Mouse (Mus musculus): ENCODE data around the gene Fam133b.

Fam133b gene

DNA sequence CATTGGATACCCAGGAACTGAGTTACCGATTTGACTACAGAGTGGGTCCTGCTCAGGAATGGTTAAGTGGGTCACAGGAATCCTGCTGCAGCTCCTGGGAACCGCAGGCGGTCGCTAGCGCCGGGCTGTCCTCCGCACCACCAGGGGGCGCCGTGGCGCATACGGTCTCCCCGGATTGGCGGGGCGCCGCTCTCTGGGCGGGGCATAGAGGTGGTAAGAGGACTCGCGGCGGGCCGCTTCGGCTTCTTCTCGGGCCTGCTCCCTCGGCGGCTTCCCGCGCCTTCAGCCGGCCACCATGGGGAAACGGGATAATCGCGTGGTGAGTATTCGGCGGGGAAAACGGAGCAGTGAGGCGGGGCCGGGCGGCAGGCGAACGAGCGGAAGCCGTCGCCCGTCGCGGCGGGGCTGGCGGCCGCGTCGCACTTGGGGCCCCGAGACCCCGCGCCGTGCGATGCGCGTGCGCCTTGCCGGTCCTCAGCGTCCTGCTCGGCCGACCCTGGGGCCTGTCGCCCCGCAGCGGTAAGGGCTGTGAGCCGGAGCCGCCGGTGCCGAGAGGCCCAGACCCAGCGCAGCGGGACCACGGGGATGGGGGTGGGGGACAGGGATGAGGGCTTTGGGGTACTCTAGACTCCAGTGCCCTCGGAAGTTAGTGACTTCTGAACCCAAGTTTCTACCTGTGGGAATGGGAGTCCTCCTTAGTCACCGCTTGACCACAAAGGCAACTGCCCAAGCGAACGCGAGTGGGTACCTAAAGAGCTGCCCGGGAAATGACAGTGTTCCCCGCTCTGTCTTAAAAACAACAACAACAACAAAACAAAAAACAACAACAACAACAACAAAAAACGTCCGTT, at the start of gene Fam133b:
Gene Fam133b, plus strand, starts transcription at position 205 of the 851 bp plus-strand sequence.
- peak; percentile 96 for DNase-seq (ENCODE audit: low read depth, low spot score)

DNA sequence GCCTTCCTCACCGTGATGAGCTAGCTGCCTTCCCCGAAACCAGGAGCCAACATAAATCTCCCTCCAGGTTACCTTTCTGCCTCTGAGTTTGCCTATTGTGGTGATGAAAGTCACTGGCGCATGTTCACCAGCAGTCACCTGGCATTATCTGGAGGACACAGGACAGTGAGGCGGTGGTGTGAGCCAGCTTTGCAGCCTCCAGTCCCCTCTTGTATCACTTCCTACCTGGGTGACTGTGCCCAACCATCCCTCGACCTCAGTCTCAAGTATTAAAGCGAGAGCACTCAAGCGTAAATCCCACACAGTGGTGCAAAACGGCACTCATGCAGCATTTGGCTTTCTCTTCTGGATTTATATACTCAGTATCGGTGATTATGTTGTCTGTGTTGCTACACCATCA, 49.7 kb upstream of the Fam133b start:
- no peak for DNase-seq (ENCODE audit: low read depth, low spot score)

DNA sequence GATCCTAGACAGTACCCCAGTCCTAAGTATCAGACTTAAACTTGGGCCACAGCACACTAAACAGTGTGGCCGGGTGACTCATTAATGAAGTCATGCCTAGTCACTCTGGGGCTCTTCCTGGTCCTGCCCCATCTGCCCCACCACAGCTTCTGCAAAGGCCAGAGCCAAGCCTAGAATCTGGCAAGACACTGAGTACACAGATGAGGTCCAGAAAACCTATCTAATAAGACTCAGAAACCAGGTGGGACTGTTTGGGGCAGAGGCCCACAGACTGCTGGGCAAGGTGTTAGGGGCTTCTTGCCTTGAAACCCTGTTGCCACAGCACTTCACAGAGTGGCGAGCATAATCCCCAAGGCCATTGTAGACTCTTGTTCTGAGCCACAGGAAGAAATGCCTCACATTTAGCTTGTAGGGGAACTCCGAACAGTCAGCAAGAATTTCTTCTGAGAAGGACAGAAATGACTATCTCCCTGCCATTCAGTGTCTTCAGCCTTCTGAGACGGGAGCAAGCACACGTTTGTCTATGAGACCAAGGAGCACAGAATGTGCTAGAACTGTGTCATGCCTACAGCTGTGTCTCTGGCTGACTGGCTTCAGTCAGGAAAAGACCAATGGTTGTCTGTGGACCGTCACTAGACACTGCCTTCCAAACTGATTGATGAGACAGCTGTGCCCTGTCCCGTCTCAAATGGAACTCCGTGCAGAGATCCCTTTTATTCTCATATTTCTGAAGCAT, 49.0 kb upstream of the Fam133b start:
- peak; percentile 61 for DNase-seq (ENCODE audit: low read depth, low spot score)

DNA sequence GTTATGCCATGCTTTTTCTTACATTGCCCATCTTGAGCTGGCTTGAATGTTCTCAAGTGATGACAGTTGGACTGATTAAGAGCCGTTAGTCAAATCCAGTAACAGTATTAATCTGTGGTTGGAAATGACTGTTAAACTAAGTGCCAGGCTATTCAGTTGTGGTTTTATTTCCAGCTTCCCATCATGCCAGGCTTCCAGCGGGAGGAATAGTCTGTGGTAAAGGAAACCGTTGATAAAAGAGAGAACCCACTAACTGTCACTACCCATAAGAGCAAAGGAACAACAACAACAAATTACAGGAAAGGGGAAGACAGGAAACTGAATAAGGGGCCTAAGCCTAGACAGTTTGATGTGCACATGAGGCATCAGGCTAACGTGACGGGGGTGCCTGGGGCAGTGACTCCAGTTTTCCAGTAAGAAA, 46.1 kb upstream of the Fam133b start:
- DNase-seq (ENCODE audit: low read depth, low spot score): peak; percentile 44

DNA sequence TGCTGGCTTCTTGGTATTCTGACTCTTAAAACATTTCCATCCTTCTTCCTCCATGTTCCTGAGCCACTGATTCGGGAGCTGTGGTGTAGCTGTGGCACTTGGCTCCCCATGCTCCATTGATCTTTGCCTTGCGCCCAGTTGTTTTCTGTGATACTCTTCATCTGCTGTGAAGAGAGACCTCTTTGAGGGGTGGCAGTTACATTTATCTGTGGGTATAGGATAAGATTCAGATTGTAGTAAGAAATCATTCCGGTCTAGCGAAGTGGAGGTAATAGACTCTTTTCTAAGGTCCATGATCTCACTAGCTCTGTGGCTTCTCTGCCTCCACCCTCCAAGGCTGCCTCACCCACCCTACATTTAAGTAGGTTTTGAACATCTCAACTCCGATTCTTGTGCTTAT, 43.3 kb upstream of the Fam133b start:
- no peak for DNase-seq (ENCODE audit: low read depth, low spot score)

DNA sequence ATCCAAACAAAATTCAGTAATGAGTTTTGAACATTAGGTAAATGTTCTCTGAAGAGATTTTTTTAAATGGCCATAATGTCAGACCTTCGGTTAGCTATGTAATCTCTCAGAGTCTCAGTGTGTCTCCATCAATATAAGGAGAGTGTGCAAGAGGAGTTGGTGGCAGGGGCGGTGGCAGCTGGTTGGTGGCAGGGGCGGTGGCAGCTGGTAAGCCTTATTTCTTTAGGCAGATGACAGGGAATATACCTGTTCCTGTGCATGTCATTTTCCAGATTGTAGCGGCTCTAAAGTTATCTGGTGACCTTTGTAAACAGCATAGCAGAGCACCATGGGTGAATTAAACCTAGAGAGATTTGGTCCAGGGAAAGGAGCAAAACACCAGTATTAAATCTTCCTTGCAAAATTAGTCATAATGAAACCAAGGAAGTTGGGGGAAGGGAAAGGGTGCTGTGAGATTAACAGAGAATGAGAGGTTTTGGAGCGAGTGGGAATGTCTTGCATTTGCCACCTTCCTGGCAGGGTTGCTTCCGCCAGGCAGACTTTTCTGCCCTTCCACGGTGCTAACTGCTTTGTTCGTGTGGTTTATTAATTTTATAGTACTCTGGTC, 42.6 kb upstream of the Fam133b start:
- DNase-seq (ENCODE audit: low read depth, low spot score): no peak

DNA sequence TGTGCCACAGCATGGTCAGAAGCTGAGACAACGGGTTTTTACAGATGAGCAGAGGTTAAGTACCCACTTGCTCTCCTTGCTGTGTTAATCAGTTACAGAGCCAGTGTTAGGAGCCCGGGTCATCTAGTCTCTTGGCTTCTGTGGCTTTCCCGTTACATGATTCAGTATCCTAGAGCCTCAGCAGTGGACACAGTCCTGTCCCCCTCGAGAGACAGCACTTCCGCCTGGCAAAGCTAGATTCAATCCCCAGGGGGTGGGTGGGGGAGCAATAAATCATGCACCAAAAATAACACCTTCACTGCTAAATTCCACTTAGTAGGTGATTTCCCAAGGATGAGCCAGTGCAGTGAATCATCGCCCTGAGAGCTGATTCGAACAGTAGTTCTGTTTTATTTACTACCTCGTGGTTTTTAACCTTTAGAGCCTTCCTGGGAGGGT, 42.0 kb upstream of the Fam133b start:
- peak; percentile 64 for DNase-seq (ENCODE audit: low read depth, low spot score)

DNA sequence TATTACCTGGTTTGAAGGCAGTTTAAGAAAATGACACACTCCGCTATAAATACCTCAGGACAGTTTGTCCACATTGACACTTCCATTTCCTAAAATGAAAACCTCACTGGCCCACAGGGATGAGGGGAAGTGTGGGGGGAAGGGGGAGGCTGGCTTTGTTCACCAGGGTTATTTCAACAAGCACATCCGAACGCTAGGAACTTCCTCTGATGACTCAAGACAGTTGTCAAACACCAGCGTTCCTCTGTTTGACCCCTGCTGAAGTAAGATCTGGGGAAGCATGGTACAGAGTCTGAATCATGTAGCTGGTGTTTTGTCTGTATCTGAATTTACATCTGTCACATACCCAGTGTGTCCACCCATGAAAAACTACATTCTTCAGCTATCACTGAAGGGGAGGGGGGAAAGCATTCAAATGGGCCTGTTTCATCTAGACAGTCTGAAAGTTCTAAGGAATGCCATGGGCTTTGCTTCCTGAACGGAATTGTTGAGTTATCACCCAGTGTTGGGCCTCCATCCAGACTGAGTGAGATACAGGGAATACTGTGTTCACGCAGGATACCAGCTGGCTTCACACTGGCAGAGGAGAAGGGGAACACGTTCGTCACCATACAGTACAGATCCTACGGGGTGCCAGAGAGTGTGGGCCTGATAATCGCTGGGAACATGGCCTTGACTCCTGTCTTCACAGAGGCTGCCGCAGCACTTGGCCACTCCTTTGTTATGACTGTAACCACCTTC, 40.9 kb upstream of the Fam133b start:
- peak; percentile 50 for DNase-seq (ENCODE audit: low read depth, low spot score)

DNA sequence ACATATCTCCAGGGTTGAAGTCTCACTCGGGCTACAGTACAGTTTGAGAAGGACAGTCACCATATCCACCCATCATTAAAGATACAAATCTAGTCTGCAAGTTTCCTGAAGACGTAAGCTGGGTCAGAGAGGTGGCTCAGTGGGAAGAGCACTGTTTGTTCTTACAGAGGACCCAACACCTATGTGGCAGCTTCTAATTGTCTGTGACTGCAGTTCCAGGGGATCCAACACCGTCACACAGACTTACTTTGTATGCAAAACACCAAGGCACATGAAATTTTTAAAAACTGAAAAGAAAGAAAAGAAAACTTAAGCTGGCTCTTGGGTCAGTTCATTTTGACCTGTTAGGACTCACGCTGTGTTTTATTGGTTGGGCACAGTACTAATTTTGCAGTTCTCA, 40.3 kb upstream of the Fam133b start:
- no peak for DNase-seq (ENCODE audit: low read depth, low spot score)

DNA sequence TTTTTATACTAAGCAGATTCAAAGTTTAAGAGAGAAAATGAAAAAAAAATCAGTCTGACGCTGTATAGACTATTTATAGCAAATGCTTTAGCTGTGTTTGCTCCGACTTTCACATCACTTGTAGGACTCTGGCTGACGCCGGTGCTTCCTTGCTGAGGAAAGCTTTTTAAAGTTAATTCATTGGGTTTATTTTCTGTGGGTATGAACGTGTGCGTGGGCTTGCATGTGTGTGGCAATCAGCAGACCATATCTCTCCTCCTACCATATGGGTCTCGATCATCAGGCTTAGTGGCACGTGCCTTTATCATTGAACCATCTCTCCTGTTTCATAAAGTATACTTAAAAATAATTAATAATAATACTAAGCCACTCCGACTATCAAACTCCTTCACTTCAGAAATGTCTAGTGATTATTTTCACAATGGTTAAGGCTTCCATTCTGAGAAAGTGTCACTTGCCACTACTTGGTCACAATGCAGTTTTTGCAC, 39.8 kb upstream of the Fam133b start:
- DNase-seq (ENCODE audit: low read depth, low spot score): peak; percentile 40

DNA sequence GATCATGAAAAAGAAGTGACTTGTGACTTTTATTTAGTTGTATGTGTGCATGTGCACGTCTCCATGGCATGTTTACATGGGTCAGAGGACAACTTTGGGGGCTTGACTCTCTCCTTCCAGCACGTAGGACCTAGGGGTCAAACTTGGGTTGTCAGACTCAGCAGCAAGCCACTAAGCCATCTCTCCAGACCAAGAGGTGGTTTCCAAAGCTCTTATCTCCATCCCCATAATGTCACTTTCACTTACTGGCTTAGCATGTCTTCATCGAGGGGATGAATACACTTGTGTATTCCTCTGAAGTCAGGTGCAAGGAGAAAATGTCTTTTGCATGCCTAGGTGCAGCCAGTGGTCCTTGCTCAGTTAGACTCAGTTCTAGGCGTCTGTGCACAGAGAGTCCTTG, 39.2 kb upstream of the Fam133b start:
- no peak for DNase-seq (ENCODE audit: low read depth, low spot score)

DNA sequence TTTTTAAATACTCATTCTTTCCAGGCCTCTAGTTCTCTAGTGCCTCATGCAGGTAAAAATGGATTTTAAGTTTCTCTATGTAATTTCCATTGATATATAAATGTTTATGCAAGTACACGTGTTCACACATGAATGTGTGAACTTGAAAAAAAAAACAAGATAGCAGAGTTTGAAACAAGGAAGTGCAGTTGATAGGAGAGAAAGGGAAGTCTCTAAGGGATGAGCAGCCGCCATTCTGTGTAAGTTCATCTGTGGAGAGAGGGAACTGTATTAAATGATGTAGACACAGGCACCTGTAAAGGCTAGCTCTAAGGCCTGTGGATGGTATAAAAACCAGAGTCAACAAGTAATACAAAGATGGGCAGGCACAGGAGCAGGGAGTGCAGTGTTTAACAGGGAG, 38.1 kb upstream of the Fam133b start:
- no peak for DNase-seq (ENCODE audit: low read depth, low spot score)

DNA sequence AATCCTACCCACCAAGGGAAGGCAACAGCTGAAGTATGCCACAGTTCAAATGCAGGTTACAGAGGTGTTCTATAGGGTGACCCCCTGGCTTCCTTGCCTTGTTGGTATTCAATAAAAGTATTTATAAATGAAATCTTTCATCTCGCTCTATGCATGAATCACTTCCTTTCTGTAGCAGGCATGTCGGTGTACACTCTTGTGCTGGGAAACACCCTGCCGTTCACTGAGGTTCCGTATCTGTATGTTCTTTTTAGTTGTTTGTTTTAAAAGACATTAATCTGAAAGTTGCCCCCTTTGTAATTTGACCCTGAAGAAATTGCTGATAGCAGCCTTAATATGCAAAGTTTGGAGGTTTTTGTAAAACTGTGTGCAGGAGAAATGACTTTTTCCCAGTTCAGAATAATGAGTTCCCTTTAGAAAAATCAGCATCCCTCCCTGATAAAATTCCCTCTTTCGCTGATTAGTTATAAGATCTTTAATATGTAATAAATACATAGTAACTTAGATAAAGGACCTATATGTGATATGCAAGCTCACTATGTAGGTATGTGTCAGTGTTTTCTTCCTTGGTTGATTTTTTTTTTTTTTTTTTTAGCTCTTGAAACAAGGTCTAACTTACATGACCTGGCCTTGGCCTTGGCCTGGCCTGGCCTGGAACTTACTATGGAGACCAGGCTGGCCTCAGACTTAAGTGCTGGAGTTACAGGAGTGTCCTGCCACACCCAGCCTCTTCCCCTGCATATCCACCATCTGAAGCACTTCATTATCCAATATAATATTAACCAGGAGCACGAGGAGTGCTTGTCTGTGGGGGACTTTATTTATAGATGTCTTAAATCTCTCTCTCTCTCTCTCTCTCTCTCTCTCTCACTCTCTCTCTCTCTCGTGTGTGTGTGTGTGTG, 34.9 kb upstream of the Fam133b start:
- DNase-seq (ENCODE audit: low read depth, low spot score): peak; percentile 59

DNA sequence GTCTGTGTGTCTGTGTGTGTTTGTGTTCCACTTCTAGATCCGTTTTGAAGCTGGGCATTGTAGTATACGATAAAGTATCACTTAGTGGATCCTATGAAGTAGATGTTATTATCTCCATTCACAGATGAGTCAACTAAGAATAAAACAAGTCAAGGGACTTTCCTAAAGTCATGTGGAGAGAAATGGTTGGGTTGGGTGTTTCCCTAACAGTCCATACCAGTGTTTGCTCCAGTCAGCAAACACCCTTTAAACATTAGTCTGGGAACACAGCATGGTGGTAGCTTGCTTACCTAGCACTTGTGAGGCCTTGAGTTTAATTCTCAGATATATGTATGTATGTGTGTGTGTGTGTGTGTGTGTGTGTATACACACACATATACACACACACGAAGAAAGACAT, 34.1 kb upstream of the Fam133b start:
- peak; percentile 56 for DNase-seq (ENCODE audit: low read depth, low spot score)

DNA sequence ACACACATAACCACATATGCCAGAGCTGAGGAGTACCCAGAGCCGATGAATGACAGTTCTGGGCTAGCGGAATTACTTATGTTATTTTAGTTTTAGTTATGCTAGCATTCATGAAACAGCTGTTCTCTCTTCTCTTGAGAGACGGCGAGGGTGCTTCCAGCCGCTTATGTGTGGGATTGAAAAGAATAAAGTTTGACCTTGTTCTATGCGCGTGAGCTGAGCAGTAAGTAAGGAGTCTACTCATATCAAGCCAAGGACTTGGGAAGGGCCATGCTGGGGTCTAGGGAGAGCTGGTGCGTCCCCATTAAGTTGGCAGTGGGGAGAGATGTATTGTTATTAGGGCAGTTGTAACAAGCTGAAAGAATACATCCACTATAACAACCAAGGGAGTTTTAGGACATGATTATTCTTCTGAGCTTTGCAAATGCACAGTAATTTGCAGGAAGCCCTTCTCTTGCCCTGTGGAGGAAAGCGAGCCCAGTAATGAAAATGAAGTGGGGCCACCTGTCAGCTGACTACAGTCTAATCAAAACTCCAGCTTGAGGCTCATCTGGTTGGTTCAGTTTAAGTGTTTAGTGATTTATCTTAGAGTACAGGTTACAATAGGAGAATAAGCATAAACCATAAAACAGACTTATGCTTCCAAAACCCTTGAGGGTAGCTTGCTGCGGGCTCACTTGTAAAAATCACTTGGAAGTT, 32.4 kb upstream of the Fam133b start:
- DNase-seq (ENCODE audit: low read depth, low spot score): no peak

DNA sequence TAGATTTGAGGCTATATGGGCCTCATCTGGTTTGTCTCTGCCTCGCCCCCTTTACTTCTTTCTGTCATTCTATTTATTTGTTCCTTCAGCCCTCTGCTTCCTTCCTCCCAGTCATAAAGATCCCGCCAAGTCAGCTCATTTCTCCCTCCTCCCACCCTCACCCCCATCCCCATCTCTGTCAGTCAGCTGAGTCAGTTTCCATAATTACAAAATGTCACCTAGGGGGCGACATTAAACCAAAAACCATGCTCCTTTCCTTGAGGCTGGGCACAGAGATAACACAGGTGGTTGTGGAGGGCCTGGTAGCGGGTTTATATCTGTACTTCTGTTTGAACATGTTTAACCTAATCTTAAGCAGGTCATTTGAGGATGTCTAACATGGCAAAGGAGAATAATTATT, 31.0 kb upstream of the Fam133b start:
- peak; percentile 68 for DNase-seq (ENCODE audit: low read depth, low spot score)

DNA sequence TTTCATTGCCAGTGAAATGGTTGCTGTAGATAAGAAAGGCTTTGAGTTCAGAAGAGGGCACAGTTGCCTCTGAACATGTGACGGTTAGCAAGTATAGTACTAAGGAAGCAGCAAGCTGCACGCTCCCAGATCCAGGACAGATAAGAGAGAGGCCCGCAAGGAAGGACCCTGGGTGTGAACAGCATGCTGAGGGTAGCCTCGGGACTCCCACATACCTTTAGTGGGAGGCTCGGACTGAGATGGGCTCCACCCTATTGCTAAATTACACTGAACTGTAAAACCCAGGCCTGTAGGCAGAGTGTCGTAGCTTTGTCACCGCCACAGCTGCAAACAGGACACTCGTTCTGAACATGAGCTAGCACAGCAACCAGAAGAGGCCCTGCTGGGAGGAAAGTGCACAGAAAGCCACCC, 28.7 kb upstream of the Fam133b start:
- no peak for DNase-seq (ENCODE audit: low read depth, low spot score)

DNA sequence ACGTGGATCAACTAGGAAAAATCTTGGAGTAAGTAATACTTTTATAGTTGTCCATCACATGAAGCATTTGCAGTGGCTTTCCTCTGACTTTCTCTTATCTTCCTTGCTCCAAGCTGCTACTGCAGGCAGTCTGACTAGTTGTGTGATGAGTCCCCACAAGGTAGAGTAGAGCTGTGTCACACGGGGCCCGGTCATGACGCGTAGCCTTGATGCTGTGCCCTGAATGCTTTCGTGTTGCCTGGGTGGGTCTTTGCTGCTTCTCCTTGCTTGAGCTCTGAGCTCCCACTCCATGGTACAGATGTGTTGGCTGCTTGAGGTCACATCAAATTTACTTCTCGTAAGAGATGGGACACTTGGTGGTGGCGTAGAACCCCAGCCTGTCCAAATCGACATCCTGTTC, 28.2 kb upstream of the Fam133b start:
- no peak for DNase-seq (ENCODE audit: low read depth, low spot score)

DNA sequence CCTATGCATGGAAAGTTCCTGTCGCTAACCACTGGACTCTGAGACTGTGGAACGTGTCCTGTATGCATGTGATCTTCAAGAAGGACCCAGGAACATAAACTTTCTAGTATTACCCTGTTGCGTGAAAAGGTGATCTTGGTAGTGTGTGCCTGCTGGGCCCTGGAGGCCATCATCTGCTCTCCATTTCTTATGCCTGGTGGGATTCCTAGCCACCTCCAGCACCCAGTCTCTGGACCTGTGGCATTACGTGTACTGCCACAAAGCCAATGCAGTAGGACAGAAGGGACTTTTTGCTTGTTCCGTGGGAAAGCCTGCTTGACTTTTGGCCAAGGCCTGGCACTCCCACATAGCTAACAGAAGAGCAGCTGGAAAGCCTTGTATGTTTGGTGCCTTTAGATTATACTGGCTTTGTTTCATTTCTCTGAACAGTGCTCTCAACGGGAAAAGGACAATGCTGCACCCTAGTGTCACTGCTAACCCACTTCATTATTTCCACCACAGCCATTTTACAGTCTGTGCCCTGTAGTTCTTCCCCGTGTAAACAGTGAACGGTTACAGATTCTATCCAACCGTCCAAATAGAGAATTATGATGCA, 27.1 kb upstream of the Fam133b start:
- peak; percentile 78 for DNase-seq (ENCODE audit: low read depth, low spot score)

Data from CD4-positive, CD25-positive, alpha-beta regulatory T cell, adult 2 months (primary cell).